Mouse (Mus musculus) cortical plate, adult 2 months (tissue): ENCODE data around the gene Zswim2. TPM values are rescaled to one million over a fixed set of nuclear protein-coding genes. Genes with fewer than 3 reads are reported as not detected.

Source experiments
- H3K27ac ChIP-seq: fragments of 200-500 bp; 2 replicates; pipeline ENCODE4 v1.5.1; 2012; ENCODE audit warnings: low read length, control low read depth, inconsistent platforms; ENCODE audit not compliant: insufficient read depth
- H3K4me1 ChIP-seq: fragments of 200-500 bp; 2 replicates; pipeline ENCODE4 v1.6.1; 2011; ENCODE audit warnings: low read length; ENCODE audit not compliant: control insufficient read depth, insufficient read depth
- H3K4me3 ChIP-seq: fragments of 200-500 bp; 2 replicates; pipeline ENCODE4 v1.5.1; 2011; ENCODE audit warnings: mild to moderate bottlenecking, low read length, control low read depth; ENCODE audit not compliant: insufficient read depth
- CTCF ChIP-seq: fragments of 200-500 bp; IDR thresholded peaks from 2 replicates; pipeline ENCODE4 v1.5.1; 2011; ENCODE audit warnings: mild to moderate bottlenecking, control low read depth, low read length; ENCODE audit not compliant: insufficient read depth; ENCODE audit errors: extremely low read depth
- POLR2A ChIP-seq: fragments of 200-500 bp; IDR thresholded peaks from 2 replicates; pipeline ENCODE4 v1.6.1; 2011; ENCODE audit warnings: mild to moderate bottlenecking, low read length, control low read depth; ENCODE audit not compliant: insufficient read depth; ENCODE audit errors: extremely low read depth
- polyA plus RNA-seq: library from polyadenylated mRNA; depleted of rRNA; stranded (reverse); fragments of >200 nt; gene quantifications from 2 replicates; pipeline ENCODE4 v1.2.3, GENCODE M21; 2012; rRNA removed

Gene Zswim2
- polyA plus RNA-seq, 1 experiment: not detected

DNA sequence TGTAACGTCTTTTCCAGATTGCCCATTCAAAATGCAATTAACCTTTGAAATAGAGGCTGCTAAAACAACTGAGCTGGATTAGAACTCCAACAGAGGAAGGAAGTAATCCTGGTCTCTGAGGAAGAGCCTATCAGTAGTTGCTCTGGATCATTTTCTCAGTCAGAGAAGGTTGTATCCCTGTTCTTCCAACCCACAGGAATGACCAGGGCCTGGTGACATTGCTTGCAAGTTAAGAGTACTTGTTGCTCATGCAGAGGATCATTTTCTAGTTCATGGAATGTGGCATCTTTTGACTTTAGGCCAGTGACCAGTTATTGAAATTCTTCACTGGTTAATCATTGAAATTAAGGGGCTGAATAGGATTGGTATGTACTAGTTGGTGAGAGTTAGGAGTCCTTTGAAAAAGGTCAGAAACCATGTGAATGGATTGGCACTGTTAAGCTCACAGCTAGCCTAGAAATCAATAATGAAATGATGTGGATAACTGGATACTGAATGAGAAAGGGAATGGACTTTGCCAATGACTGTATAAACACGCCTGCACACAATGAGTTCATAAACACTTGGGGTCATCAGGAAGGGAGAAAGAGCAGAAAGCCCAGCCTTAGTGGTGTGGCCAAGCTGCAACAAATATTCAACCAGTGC, 39.0 kb downstream of the Zswim2 start:
- Histone ChIP-seq H3K4me1 (no peaks in the 10 kb centered on the region), H3K4me3 (no peak overlapping the region), H3K27ac (no peak overlapping the region)
- no peak for TF ChIP-seq CTCF
- no peak for TF ChIP-seq POLR2A

- no peak for TF ChIP-seq CTCF
- TF ChIP-seq POLR2A: no peak
- Histone ChIP-seq H3K27ac (no peak overlapping the region), H3K4me3 (no peak overlapping the region), H3K4me1 (no peaks in the 10 kb centered on the region)
Measured at GRCm38 (mm10) chr2:83893701-83894100, 47.3 kb downstream of the Zswim2 start.

DNA sequence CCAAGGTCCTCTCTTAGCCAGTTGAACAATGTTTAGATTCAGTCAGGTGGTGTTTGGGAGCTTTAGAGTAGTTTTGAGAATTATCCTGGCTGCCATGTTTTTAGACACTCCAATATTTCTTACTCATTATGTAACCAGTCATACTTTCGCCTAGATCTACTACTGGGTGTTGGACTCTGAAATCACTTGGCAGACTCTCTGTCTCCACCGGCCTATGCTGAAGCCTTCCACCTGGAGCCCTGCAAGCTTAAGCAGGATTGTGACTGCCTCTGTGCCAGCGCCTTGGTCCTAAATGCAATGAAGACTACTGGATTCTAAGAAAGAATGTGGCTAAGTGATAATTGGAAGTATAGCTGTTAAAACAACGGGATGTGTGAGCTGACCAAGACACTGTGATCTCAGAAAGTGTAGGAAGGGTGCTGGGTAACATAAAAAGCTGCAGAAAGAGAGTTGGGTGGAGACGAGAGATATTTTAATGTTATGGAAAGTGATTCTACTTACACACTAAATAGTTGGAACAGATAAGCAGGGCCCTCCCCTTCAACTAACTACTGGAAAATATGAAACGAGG, 57.1 kb downstream of the Zswim2 start:
- Histone ChIP-seq H3K4me1 (peaks cover 1% of the 10 kb centered on the region; the same call in 1 of the 2 replicates), H3K27ac (no peak overlapping the region)
- no peak for TF ChIP-seq CTCF
- no peak for TF ChIP-seq POLR2A

More for the DNA sequence above, 57.1 kb downstream of the Zswim2 start:
- no peak overlapping the region for H3K4me3 ChIP-seq

Other genes starting within 250 kb of the Zswim2 start
- gene Itgav, start 216.8 kb downstream of the Zswim2 start, polyA plus RNA-seq: 88.7 and 97.2 TPM in 2 replicates
- gene Fam171b, start 128.6 kb downstream of the Zswim2 start, polyA plus RNA-seq: 123 and 131 TPM in 2 replicates
- not detected in 2 replicates for gene Gm13698, start 14.5 kb upstream of the Zswim2 start, polyA plus RNA-seq
- not detected in 2 replicates for gene Gm13693, start 20.3 kb upstream of the Zswim2 start, polyA plus RNA-seq
- not detected in 2 replicates for gene Gm13695, start 26.1 kb upstream of the Zswim2 start, polyA plus RNA-seq
- gene Gm13696, start 31.9 kb upstream of the Zswim2 start, polyA plus RNA-seq: not detected in 2 replicates
- gene Gm13694, start 37.7 kb upstream of the Zswim2 start, polyA plus RNA-seq: not detected in 2 replicates
- gene Gm13697, start 43.5 kb upstream of the Zswim2 start, polyA plus RNA-seq: not detected in 2 replicates
- not detected in 2 replicates for gene Gm13691, start 49.3 kb upstream of the Zswim2 start, polyA plus RNA-seq